Mouse (Mus musculus): Measurements from ENCODE around the gene Eps15l1.

- no peak for TF ChIP-seq CTCF (IDR thresholded peaks at IDR 0.05; ENCODE audit: control insufficient read depth, insufficient read depth, insufficient replicate concordance, low read depth, low read length)
- TF ChIP-seq POLR2A (IDR thresholded peaks at IDR 0.05; ENCODE audit: control insufficient read depth, low read depth, low read length) = no peak
These were observed 45.0 kb downstream of the Eps15l1 start for GRCm38 (mm10) chr8:72376309-72376708.

Measured in testis, adult 2 months (tissue).